Mouse (Mus musculus) ovary, postnatal 10 days (tissue): ENCODE measurements around the gene Kcnmb1.

Source experiments
- DNase-seq: peaks from one replicate; pipeline ENCODE4 v3.0.0; 2022; ENCODE audit warnings: low spot score

The Kcnmb1 gene

DNA sequence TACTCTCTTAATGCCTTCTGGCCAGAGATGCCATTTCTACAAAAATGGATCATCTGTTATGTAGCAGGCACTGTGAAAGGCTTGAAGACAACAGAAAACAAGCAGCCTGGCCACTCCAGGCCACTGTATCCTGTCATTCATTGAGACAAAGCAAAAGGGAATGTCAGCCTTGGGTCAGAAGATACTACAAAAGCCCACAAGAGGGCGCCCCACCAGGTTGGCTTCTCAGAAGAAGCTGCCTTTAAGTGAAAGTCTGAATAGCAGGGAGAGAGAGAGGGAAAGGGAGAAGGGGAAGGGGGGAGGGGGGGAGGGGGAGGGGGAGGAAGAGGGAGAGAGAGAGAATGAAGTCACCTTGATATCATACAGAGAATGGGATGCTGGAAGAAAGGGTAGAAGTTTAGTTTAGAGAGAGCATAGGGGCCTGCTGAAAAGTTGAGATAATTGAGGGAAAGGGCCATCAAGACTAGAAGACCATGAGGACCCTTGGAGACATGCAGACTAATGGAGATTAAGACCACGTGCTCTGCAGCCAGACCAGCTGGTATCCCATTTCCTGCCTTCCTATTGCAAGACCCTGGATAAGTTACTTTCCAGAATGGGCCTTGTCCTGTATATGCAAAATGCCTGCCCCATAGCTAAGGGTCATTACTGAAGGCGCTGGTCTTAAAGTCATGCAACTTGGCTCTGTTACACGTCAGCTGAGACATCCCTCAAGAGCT lies 18.6 kb upstream of the Kcnmb1 start:
- no peak for DNase-seq

DNA sequence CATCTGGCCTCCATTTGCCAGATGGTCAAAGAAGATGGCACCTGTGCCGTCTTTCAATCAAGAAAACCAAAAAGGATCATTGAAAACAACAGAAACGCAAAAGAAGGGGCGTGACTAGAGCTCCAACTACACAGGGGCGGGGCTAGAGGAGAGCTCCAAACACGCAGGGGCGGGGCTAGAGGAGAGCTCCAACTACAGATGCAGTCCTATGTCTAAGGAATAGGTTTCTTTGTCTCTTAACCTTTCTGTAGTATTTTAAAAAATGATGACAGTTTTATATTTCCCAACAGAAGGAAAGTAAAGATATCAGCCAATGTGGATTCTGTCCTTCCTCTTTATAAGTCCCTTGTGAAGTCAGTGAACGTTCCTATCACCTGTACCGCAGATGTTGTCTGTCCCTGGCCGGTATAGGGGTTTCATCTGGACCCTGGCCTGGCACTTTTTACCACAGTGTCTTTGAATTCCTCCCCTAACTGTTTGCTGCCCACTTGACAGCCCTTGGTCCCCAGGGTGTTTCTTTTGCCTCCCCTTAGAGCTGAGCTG lies 18.0 kb upstream of the Kcnmb1 start:
- DNase-seq = no peak

DNA sequence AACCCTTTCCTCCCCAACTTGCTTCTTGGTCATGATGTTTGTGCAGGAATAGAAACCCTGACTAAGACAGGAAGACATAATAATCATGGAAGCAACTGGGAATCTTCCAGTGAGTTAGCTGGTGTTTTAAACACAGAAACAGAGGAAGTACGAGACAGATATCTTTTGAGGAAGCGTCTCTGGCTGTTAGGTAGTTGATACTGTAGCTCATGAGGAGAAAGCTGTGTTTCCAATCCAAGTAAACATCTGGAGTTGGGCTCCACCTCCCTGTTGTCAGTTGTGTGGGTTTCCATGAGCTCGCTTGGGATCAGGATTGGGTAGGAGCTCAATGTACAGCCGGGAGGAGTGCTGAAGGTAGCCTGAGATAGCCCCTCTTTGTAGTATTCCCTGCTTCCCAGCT lies 16.3 kb upstream of the Kcnmb1 start:
- no peak for DNase-seq

DNA sequence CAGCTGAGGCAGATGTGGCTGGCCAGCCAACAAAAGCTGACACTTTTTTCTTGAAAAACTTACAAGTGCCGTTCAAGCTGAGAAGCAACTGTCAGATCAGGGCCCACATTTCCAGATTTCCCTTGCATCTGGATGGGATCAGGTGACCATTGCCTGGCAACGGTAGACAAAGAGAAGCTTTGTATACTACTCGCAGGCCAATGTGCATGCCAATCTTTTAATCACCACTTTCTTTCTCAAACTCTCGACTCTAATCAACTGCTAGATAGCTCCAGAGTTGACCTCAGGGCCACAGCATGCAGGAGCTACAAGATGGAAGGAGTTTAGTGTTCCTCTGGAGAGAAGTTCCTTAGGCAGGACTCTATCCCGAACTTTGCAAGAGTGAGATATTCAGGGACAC lies 11.7 kb upstream of the Kcnmb1 start:
- DNase-seq = no peak

DNA sequence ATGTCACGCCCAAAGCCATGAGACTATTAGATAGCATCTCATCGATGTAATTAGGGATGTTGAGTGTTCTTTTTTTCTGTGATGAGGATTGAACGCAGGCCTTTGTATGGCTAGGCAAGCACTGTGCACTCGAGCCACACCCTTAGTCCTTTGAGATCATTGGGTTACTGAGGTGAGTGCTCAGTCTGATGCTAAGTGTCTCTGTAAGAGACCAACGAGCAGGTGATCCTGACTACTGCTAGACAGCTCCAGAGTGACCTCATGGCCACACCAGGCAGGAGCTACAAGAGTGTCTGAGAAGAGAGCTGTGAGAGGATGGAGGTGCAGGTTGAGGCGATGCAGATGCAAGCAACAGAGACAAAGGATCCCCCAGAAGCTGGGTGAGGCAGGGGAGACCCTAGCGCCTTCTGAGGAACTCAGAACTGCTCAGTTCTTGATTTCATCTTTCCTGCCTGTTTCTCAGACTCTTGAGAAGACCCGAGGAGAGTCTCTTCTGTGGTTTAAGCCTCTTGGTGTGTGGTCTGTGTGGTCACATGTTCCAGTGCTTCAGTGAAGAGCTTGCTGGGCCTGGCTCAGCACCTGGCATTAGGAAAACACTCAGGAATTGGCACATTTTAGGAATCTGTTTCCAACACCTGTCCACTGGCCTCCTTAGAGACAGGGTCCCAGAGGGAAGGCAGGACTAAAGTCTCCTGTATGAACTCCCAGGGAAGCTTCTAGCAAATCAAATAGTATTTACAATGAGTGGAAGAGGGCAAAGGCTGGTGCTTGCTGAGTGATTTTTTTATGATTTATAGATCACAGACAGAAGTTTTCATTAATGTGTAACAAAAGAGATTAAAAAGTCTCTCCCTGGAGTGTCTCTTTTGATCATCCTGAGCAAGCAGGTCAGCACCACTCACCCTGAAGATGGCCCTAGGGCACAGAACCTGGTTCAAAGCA lies 10.9 kb upstream of the Kcnmb1 start:
- DNase-seq = no peak

DNA sequence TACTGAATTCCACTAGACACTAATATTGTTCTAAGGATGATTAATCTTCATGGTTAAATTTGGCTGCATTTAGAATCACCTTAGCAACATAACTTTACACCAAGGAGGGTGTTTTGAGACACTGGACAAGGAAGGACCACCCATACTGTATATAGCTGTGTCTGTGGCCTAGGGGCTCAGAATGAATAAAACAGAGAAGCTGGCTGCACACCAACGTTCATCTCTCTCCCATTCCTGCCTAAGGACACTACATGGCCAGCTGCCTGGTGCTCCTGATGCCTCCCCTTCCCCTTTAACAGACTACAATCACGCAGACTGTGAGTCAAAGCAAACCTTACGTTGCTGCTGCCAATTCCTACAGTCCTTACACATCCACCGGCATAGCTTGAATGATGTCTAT lies 6.8 kb upstream of the Kcnmb1 start:
- no peak for DNase-seq

DNA sequence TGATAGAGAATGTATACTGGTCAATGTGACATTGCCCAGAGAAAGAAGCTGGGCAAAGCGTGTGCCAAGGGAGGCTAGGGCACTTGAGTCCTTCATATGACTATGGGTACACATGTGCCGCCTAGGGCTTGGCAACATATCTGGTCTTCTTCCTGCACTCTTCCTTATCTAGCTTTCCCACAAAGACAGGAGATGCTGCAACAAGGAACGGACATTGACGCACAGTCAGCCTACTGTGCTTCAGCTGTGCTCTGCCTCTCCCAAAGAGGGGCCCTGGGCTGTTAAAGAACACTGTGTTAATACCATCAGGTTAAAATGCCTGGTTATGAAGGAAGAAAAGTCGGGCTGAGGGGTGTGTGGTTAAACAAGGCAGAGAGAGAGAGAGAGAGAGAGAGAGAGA lies 6.2 kb upstream of the Kcnmb1 start:
- no peak for DNase-seq

DNA sequence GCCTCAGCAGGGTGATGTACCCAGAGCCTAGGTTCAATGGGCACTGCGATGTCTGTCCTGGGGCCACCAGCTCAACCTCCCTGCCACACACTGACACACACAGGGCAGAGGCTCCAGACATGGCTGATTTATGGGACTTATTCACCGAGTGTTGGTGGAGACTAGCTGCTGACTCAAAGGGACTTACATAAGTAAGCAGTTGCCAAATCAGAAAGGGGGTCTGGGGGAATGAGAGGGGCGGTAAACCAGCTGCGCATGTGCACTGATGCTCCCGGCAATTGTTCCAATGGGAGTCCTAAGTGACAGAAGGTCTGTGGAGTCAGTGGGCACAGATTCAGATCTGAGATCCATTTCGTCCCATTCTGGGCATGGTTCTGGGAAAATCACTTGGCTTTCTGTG lies 5.2 kb upstream of the Kcnmb1 start:
- no peak for DNase-seq

DNA sequence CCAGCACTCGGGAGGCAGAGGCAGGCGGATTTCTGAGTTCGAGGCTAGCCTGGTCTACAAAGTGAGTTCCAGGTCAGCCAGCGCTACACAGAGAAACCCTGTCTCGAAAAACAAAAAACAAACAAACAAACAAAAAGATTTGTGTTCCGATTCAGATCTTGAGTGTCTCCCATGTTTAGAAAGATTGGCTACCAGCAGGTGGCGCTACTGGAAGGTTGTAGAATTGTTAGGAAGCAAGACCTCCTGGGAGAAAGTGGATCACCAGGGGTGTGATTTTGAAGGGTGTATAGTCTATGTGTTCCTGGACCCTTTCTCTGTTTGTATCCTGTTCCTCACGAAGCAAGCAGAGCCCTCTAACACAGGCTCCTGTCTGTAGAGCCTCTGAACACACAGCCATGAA lies 4.1 kb upstream of the Kcnmb1 start:
- DNase-seq = no peak

DNA sequence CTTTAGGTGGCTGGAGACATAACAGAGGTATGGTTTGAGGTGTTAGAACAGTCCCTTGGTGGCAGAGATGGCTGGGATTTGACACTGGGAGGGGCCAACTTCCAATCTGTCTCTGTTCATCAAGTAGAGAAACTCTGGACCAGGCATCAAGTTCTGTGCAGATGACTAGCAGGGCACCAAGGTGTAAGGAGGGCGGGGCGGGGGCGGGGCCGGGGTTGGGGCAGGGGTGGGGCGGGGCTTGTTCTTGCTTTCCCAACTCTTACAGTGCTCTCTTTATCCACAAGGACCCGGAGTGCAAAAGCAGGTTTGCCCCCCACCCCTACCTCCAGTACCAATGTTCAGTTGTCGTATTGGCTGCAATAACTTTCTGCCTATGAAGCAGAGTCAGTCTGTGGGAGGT lies 635 bp upstream of the Kcnmb1 start:
- DNase-seq = no peak

DNA sequence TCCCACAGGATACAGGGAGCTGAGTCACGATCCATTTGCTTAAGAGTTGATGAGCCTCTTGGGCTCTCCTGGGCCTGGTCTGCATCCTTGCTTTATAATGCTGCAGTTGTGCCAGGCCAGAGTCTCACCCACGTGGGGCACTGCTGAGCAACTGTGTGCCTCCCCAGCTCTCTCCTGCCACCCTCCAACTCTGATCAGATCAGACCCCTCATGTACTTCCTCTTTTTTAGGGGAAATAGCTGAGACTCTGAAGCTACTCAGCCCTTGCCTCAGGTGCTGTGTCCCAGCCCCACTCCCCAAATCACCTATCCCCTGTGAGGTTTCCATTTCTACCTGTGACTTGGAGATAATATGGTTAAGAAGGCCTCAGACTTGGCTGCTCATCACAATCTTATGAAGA lies 2.6 kb downstream of the Kcnmb1 start:
- no peak for DNase-seq

DNA sequence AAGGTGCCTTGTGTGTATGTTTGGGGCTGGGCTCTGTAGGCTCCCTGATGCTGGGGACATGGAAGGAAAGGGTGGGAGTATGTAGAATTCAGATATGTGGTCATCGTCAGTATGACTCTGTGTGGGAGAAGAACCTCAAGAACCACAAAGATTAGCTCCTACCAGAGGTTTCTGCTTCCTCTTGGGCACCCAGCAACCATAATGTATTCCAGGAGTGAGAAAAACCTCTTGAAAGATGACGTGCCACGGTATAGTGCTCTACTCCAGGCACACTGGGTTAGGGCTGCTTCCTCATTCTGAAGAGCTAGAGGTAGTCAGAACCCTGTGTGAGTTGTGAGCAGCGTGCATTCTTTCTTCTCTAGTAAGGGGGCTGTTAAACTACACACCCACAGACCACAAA lies 4.9 kb downstream of the Kcnmb1 start:
- DNase-seq = no peak

DNA sequence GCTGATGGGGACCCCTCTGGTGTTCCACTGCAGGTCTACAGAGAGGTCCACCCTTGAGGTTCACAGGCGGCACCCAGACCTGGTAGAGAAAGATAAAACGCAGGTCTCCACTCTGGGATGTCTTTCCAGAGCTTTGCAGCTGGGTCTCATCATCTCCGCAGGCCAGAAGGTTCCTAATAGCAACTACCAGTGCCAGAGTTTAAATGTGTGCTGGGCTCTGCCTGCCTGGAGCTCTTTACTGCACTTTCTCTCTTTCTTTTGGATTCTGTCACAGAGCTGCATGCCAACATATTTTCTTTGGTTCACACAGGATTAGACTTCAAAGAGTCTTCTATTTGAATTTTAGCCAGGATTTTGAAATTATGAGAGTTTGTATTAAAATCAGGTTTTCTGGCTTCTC lies 6.4 kb downstream of the Kcnmb1 start:
- DNase-seq = no peak

DNA sequence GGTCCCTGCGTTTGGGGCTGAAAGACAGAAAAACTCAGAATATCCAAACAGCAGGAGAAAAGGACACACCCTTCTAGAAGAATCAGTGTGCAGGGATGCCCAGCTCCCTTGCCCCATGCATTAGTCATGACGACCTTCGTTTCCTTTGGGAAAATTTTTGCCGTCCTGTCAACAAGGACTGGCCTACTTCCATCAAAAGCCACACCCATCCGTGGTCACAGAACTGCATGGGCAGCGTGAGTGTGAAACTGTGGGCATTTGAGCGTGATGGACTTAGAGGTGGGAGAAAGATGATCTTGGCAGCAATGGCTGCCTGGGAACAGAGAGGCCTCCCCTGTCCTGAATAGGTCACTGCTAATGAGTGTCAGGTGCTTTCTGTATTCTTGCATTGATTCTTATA lies 9.3 kb downstream of the Kcnmb1 start:
- no peak for DNase-seq

DNA sequence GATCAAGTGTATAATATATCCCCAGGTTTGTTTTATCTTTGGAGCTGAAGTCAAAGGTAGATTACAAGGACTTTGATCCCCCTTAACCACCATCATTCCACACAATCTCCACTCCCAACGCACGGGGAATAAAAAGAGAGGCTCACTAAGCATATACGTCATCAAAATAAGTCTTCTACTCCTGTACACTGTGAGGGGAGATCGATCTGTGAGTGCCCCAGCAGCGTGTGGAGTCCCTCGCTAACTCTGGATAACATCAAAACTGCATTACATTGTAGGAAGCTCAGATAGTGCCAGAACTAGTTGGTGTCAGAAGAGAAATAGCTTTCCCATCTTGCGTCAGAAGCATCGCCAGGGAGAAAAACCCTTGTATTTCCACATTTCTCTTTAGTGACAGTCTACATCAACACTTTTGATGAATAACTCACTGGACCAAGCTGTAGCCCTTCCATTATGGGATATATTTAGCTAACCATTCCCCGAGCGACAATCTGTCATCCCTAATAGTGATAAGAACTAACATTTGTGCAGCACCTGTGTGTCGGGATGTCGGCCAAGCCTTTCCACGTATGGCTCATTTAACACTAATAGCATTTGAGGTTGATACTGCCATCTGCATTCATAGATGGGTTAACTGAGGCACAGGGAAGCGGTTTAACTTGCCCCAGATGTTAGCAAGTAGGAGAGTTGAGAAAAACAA lies 11.7 kb downstream of the Kcnmb1 start:
- DNase-seq = no peak

DNA sequence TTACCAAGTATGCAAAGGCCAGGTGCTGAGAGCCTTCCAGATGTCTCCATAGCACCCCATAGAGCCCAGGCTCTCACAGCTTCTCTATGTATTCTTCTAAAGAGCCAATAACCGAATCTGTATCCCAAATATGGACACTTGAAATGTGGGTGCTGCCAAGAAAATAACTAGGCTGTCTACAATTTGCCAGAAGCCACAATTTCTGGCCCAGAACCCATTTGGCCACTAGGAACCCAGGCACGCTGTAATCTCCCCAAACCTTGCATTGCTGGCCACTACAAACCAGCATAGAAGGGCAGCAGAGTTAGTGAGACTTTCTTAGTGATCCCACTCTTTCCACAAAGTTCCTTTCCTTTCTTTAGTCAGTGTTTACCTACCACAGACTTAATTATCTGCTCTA lies 12.3 kb downstream of the Kcnmb1 start:
- no peak for DNase-seq

DNA sequence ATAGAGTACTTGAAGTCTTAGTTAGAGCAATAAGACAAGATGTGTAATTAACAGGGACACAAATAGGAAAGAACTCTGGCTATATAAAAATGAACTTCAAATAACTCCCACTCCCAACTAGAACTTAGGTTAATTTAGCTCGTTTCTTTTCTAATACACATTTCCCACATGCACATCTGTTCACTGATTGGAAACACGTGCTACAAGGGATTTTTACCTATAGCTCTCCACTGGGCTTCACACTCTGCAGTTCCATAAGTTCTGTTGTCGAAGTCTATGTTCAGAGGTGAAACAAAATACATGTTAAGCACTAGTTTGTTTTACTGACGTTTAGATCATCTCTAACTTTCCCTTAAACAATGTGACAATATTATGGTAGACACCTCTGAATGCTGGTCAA lies 17.3 kb downstream of the Kcnmb1 start:
- DNase-seq = no peak

DNA sequence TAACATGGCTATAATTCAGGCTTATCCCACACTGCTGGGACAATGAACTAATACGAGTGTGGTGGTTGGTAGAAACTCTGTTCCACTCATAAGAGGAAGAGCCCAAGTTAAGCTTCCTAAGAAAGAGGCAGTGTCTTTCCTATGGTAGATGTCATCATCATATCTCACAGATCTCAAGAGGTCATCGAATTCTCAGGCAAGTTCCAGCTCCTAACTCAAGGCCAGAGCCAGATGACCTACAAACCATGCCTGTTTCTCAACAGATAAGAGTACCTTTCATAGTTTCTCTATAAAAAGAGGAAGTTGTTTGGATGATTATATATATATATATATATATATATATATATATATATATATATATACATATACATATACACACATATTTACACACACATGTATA lies 23.7 kb downstream of the Kcnmb1 start:
- no peak for DNase-seq

DNA sequence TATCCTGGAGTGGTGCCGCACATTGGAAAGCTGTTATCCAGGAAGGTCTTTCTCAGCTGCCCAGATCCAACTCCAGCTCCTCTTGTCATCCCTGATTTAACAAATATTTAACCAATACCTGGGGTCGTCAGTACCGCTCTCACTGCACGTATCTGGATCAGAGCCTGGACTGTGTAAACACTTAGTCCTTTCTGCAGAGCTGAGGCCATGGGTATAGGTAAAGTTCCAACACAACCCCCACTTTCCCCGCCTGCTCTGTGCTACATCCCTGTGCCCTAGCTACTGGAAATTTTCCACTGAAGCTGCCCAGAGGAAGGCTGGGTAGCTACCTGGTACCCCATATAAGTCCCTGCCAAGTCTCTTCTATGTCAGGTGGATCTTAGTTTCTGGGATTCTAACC lies 27.2 kb downstream of the Kcnmb1 start:
- DNase-seq = no peak

DNA sequence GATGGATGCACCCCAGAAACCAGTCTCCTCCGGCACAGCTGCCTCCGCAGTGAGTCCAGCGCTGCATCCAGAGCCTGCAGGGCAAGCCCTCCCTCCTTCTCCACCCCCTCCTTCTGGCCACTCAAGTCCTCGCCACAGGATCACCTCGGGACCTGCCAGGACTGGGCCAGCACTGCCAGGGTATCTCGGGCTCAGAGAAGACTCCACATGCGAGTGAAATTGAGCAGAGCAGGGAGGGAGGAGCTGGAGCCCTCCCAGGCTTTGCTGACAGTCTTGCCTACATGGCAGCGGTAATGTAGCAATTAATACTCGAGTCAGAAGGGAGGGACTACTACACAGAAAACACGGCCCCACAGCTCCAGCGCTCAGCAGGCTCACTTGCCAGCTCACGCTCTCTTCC lies 30.1 kb downstream of the Kcnmb1 start, which contains the start of gene Kcnip1:
Gene Kcnip1 (minus strand): TSS at position 215 of the 400 bp plus-strand sequence.
- DNase-seq = no peak

DNA sequence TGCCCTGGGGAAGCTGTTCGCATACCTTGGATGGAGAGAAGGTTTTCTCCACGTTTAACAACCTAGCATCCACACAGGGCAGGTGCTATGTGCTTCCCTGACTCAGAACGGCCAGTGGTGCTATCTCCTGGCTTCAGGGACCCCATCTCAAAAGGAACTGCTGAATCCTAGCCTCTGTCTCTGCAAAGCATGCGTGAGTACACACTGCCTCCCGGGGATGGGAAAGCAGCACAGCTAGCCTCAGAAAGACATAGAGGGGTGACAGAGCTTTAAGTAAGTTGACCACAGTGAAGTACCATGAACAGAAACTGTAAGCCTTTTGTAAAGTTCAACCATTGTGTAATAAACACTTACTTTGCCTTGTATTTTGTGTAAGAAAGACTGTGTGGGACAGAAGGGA lies 30.7 kb downstream of the Kcnmb1 start:
- no peak for DNase-seq

DNA sequence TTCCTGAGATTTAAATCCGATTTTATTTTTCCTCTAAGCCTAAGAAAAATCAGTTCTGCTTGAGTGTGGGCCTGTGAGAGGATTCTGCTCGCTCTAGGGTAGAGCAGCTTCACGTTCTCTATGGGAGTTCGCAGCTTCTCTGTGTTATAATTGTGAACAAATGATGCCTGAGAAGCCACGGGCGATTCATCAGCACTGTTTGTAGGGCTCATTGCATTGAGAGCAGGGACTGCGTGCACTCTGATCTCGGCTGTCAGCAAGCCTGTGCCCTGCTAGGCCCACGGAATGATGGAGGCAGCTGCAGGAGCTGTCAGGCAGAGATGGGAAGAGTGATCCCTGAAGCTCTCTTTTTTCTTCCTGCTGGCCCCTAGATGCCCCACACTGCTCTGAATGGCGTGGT lies 35.4 kb downstream of the Kcnmb1 start:
- DNase-seq = no peak

DNA sequence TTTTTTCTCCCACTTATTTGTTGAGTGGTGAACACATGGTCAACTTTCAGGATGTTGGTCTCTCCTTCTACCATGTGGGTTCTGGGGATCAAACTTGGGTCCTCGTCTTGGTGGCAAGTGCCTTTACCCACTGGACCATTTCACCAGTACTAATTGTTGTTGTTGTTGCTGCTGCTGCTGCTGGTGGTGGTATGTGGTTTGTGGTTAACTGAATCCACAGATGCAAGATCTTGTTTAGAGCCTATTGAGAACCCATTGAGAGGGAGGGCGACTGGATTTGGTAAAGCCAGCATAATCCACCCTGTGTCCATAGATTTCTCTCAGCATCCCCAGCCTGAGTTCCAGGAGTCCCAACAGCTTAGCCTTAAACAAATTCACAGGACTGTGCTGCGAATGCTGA lies 37.6 kb downstream of the Kcnmb1 start:
- no peak for DNase-seq
